Mouse (Mus musculus) megakaryocyte, adult 5-6 weeks (primary cell): ENCODE measurements at regions not wholly inside any gene's neighbourhood (a gene's known extent, or its start where the extent isn't known, plus 50 kb on each side); places are given as distances from the start of the nearest gene placed in this dataset.

Experiments
- ATAC-seq: 2 replicates; pipeline ENCODE4 v1.8.0; 2016; ENCODE audit warnings: mild to moderate bottlenecking, inconsistent platforms; ENCODE audit not compliant: poor library complexity, severe bottlenecking

DNA sequence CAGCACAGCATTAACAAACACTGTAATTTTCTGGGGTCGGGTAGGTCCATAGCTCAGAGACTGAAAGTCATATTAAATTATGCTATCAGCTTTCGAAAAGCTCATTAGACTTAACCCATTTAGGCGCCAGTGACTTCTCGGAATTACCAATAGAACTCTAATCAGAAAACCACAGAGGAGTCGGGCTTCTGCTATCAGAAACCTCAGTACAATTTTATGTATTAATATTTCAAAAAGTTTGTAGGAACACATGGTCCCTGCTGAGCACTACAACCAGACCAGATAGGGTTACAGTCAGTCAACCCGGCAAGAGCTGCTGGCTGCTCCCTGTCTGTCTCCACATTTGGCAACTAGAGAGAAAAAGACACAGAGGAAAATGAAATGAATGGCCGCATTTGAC is 647.3 kb upstream of the Pabpc4l start:
- ATAC-seq = no peak

DNA sequence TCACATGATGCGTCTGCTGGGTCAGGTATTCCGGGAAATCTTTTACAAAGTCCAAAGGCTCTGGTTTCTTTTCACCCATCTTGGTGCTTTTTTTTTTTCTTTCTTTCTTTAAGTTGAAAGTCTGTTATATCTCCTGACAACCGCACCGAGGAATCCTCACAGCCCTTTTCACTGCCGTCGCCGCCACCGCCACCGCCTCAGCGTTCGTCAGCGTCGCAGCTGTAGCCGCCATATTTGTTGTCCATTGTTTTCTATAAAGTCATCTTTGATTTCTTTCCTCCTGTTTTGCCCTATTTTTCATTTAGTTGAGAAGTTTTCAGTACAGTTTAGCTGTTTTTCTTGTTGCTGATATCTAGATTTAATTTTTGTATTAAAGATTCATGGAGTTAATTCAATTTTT is 603.5 kb upstream of the Pabpc4l start:
- ATAC-seq = peak; percentile 63; the same call in 1 of the 2 replicates

DNA sequence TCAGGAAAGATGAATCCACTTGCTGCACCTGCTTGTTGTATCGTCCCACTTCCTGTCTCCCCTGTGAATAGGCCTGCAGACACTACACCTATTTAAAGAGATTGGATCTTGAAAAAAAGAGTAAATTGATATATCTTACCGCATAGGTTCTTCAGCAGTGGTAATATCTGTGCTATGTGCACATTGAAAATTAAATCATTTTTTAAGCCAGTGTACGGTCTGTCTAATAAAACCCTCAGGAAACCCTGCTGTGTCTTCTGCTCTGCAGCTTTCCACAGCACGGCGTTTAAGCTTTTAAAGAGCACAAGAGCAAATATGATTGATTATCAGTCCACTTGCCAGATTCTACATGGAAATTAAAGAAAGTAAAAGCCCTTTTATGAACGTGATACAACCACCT is 577.7 kb upstream of the Pabpc4l start:
- no peak for ATAC-seq

DNA sequence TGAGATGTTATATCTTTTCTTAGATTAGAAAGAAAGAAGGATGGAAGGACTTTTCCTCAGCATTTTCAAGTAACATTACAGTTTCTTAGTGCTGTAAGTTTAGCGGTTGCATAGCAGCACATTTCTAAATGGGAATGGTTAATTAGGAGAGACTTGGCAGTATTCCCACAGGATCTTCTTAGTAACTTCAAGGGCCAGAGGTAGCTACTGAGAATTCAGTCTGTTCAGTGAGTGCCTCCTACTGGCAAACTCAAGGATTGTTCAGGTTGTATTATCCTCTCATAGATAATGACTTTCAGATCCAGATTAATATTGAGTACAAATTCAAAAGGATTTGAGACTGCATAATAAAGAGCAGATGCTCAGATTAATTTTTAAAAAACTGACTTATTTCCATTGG is 571.3 kb upstream of the Pabpc4l start:
- no peak for ATAC-seq

DNA sequence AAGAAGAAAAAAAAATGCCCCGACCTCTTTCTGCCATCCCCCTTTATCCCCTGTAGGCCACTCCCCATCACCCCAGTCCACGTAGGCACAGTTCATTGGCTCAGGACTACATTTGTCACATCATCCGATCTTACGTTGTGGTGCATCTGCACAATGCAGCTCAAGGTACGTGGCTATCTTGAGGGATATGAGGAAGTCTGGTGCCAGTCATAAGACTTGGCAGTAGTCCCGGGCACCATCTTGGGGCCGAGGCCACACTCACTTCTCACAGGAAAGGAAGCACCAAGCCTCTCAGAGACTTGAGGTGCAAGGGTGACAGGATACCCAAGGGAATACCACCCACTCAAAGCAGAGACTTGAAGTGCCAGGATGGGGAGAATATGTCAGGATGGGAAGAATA is 570.5 kb upstream of the Pabpc4l start:
- no peak for ATAC-seq

DNA sequence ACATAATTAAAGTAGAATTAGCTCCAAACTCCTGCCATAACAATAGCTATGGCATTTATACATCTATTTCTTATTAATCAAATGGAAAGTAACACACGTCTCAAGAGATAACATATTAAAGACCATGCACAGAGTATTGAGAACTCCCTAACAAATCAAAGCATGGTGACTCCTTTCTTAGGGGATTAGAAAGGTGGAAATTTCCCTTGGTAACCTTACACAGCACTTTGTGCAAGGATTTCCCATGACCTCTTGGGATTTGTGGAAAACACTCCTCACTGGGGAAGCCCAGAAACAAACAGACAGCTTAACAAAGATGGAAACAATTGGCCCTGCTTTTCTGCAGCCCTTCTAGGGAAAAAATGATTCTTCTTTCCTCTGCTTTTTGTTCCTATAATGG is 562.4 kb upstream of the Pabpc4l start:
- ATAC-seq = no peak

DNA sequence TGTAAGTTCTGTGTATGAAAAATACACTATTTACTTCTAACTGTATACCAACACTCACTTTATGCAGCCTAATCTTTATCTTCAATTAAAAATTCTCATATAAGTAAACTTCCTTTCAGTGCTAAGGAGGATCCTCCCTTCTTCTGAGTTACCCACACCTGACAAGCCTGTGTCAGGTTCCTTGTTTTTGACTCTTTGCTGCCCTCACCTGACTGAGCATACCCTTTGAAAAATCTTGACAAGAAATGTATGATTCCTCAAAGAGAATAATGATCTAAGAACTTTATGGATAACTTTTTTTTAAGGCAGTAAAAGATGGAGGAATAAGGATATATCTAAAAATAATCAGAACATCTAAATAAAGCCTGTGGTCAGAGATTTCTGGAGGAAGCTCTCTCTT is 550.9 kb upstream of the Pabpc4l start:
- no peak for ATAC-seq

DNA sequence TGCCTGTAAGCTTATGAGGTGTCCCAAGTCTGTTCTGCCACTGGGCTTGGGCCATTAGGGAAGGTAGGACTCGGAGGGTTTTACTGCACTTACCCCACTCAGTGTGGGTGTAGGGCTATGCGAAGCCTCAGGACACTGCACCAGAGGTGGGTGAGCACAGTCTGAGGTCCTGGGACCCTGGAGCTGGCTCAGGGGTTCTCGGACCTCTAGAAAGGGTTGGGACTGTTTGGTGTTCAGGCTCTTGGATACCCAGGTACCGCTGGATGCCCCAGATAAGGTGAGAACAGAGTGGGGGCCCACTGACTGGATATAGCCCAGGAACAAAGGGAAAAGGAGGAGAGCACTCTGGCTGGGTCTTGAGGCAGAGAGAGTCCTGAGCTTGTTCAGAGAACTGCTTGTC is 522.7 kb upstream of the Pabpc4l start:
- no peak for ATAC-seq

DNA sequence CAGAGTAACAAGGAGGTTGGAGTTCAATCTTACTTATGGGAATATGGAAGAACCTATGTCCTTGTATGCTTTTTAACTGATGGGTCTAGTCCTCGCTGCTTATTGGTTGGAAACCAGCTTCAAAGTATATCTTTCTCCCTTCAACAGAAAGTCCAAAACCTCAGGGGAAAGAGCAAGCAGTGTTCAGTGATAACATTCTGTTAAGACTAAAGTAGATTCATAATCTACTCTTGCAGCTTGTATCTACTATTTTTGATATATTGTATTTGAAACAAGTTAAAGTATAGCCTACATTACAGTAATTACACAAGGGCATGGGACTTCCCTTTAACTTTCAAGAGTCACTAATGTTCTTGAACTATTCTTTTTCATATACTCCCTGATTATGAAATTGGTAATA is 522.0 kb upstream of the Pabpc4l start:
- ATAC-seq = no peak

DNA sequence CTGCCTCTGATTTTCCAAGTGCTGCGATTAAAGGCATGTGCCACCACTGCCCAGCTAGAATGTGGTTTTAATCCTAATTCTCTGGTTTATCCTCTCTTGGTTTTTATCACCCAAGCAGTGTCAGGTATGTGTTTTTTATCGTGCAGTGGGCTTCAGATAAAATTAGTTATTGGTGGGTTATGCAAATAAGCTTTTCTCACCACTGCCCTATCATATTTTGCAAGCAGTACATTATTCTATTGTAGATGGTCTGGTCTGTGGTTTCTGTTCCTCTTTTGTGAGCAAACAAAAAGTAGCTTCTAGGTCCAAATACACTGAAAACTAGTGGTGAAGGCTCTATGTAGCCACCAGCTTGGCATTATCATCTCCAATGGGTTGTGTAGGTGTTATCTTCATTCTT is 503.4 kb upstream of the Pabpc4l start:
- ATAC-seq = no peak

DNA sequence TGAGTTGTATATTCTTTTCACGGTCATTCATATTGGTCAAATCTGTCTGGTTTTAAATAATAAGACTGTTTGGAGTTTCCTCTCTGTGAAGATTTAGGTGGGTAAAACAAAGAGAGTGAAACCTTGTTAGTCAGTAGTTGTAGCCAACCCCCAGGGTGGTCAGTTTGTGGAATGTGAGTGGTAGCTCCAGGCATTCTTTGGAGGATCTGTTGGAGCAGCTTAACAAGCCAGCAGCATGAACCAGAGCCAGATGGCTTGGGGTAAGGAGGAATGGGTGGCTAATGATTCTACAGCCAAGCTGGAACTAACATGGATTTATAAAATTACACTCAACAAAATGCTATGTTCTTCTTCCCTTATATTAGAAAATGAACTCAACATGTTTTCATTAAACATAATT is 489.7 kb upstream of the Pabpc4l start:
- ATAC-seq = no peak

DNA sequence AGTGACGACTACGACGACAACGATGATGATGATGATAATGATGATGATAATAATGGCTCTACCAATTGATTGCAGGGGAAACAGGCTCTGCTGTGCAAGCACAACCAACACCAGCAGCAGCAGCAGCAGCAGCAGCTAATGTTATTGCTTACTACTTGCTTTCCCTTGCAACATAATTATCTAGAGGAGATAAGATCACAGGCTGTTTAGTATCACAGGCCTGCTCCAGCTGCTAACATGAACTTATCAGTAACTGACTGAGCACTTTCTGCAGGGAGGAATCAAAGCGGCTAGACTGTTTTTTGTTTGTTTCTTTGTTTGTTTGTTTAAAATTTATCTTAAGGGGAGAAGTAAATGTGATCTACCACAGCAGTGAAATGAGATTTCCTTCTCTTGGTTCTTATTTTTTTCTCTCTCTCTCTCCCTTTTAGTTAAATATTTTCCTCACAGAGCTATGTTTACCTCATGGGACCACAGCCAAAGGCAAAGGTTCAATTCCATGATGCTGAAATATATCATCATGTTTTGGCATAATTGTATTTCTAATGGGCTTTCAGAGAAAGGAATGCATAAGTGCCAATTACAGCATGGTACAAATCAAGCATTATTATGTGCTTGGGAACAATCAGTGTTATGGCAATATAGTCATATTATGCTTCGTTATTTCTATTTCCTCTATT is 443.2 kb upstream of the Pabpc4l start:
- ATAC-seq = no peak

DNA sequence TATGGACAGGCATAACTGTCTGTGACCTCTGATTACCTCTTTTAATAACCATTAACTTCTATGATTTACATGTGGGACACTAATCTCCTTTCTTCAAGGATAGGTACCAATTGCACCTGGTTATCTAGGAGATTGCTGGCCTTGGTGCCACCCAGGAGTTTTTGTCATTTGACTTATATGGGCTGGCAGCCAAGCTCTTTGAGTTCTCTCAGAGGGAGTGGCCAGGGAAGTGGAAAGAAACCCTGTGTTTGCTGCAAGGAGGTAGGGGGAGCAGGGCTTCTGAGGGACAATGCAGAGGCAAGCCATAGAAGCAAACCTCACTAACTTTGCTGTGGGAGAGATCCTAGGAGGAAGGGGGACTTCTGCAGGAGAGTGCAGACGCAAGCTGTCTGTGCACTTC is 427.8 kb upstream of the Pabpc4l start:
- ATAC-seq = no peak

DNA sequence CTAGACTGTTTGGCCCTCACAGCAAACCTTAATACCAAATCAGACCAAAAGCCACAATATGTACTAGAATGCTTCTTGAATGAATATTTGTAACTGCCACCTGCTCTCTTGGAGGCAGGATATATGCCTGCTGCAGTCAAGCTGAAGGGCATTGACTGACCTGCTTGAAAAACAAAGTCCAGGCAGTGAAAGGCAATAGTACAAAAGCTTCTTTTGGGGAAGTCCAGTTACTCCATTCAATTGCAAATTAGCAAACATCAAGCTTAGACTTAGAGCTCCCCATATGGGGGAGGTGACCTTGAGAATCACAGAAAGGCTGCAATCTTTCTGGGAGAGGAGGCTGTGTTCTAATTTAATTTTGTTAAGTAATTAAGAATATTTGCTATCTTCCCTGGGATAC is 422.9 kb upstream of the Pabpc4l start:
- ATAC-seq = no peak

DNA sequence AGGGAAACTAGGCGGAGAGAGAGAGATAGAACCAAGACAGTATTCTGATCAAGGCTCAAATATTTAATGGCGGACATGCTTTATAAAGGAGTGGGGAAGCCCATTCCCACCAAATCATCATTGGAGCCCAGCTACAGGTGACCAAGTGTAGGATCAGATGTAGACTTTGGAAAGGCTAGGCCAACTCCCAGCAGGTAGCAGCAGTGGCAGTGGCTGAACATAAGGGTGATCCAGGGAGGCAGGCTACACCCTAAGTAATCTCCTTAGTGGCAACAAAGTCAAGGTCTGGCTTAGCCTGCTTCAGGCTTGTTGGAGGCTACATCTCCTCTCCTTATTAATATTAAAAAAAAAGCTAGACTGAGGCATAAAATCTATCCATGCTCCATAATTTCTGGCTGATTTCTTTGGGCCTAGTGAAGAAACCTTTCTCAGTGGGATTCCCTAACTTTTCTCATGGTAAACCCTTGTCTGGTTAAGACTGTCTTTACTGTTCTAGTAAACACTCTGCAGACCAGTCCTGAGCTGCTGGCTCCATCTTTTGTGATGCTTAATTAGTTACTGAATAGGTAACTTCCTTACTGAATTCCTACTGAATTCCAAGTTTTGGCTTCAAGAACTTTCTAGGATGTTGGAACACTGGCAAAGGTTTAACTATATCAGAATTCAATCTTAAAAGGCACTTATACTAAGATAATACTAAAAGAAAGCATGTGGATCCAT is 421.7 kb upstream of the Pabpc4l start:
- no peak for ATAC-seq

DNA sequence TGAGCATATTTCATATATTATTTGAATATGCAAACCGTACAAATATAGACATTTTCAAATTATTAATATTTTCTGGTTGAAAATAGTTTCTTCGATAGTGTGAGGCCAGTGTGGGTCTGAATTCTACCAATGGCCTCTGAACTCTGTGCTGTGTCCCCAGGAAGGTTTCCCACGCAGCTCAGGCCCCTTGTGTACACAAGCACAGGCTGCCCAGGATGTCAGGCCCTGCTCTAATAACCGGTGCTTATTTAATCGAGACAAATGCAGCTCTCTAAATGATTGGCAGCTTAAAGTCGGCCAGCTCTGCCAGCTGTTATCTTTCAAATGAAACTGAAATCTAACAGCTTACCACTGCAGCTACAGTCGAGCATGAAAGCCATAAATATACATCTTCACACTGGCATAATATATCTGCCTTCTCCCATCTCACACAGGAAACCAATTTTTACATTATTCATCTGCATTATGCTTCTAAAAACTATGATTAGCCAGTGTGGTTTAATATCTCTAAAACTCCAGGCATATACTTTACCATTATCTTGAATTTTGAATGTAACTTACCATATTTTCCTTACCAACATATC is 400.5 kb upstream of the Pabpc4l start:
- no peak for ATAC-seq

DNA sequence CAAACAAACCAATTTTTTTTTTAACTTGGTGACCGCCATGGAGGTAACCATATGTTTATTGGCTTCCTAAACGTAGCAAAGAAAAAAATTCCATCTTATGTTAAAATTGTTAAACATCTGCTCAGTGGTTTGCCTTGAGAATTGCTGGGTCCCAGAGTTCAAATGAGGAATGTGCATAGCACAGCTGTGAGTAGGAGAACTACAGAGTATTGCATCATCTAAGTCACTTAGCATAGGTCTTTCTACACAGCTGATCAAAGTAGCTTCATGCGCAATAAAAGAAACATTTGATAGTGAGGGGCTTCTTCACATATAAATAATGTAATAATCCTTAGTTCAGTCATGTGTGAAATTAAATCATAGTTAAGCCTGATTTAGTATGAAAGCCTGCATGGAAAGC is 380.7 kb upstream of the Pabpc4l start:
- ATAC-seq = no peak
